Mouse (Mus musculus): ENCODE measurements at regions not wholly inside any gene's neighbourhood (a gene's known extent, or its start where the extent isn't known, plus 50 kb on each side); places are given as distances from the start of the nearest gene placed in this dataset.

DNA sequence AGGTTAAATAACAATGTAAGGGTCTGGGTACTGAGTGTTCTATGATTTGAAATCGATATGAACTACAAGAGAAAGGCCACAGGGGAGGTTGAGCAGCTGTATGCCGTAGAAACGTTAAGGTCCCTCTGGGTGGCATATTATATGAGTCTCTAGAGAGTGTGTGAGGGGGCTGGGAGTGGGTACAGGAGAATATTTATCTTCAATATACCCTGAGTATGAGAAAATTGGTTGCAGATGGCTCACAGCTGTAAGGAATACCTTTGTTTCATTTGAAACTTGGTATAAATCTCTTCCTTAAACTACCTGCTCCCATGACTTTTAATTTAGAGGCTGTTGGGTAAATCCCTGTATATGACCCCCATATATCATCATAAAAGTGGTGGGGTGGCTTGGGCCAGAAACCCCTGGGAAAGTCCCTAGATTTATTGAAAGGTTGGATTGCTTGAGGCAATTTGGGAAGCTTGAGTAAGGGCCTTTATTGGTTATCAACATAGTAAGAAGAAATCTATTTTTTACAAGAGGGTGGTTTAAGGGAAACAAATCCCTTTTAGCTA lies 128.7 kb upstream of the Prkg2 start:
- no peak for DNase-seq

DNA sequence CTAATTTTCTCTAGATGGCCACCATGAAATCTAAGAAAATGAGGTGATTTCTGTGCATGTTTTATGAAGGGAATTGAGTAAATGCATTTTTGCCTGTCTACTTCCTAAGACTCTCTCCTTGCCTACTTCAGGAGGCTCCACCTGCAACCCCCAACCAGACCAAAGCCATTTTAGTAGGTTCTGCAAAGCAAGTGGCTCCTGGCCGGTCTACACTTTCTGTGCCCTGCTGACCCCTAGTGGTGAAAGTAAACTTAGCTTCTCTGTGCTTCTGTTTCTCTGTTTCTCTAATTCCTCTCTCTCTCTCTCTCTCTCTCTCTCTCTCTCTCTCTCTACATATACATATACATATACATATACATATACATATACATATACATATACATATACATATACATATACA lies 120.8 kb upstream of the Prkg2 start:
- peak; percentile 17 for DNase-seq

DNA sequence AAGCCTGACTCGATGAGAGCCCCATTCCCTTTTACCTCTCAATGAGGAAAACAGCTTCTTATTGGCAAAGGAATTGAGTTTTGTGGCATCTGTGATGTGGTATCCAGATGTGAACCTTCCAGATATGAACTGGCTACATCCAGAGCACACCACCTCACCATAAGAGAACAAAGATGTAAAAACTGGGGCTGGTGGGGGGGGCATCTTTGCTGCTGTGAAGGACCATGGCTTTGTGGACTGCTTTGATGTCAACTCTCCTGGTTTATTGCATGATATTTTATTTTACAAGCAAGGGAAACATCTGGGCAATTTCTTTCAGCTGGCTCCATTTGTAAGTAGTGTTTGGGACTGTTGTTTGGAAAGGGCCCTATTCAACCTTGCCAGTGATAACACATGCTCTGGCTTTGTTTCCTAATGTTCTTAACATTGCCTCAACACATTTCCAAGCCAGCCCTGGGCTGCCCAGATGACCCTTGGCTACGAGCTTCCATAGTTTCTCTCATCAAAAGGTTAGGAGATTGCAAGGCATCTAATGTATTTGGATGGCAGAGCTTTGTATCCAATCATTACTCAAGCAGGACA lies 116.2 kb upstream of the Prkg2 start:
- no peak for DNase-seq

DNA sequence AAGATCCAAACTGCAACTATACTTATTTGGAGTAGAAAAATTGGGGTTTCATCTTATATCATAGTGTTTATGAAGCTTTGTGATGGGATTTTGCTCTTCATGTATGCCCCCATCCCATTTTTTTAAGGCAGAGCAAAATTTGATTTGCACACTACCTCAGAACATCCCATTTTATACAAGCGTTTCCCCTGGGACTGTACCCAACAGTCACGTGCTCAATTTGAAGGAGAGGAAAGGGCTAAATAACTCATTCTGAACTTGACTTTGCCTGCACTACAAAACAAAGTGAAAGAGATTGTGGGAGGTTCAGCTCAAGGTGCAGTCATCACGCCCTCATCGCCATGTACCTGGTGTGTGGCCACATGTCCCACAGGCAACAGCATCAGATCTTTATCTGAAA lies 115.1 kb upstream of the Prkg2 start:
- no peak for DNase-seq

DNA sequence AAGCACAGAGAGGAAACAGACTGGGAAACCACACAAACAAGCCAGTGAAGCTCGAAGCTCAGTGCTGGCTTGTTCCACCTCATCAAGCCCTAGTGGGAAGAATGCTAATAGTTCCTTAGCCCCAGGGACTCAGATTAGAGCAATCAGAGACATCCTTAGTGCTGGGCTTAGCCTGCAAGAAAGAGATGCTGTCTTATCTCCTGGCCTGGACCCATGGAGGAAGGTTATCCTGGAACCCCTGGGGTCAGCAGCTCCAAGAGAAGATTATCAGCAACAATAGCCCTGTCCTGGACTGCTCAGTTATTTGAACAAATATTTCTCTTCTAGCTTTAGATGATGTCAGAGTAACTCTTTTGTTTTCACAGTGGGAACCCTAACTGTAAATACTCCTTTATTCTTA lies 112.8 kb upstream of the Prkg2 start:
- no peak for DNase-seq

DNA sequence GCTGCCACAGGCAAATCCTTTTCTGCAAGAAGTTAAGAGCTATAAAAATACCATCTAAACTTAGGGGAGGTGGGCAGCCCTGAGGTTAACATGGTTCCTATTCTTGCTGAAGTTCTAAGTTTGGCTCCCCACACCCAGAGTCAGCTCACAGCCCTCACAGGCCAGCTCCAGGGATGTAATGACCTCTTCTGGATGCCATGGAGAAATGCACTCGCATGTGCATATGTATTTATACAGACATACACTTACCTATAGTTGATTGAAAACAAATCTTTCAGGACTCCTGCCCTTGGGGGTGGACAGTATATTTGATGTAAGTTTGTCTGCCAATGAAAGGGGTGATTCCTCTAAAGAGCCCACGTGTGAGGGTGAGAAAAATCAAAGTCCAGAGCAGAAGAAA lies 95.5 kb upstream of the Prkg2 start:
- no peak for DNase-seq

DNA sequence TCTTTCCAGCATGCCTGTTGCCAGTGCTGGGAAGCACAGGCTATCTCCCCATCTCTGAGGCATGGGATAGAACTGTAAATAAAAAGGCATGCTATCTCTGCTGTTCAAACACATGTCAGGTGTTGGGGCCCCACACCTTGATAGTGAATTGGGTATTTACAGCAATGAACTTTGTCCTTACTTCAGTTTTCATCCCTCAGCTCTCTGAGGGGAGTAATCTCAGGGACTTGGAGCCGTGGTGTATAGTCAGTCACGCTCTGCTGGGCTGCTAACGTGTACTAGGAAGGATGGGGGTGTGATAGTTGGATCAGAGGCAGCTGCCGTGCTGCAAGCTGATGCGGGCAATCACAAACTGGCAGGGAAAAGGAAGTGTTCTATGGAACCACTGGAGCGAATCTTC lies 91.5 kb upstream of the Prkg2 start:
- no peak for DNase-seq

DNA sequence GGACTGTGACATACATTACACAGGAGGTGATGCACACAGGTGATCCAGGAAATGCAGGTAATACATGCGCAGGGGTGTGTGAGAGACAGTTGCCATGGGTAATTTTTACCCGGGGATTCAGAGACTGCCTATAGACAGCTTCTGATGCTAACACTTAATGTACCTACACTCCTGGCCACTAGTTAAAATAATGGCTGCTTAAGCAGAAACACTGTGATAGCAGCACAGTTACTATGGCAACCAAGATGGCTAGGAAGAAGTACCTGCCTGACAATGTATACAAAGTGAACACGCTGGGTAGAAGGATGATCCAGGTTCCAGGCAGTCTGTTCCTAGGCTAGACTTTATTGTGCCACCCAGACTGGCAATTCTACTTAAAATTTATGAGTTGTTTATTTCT lies 88.3 kb upstream of the Prkg2 start:
- no peak for DNase-seq

DNA sequence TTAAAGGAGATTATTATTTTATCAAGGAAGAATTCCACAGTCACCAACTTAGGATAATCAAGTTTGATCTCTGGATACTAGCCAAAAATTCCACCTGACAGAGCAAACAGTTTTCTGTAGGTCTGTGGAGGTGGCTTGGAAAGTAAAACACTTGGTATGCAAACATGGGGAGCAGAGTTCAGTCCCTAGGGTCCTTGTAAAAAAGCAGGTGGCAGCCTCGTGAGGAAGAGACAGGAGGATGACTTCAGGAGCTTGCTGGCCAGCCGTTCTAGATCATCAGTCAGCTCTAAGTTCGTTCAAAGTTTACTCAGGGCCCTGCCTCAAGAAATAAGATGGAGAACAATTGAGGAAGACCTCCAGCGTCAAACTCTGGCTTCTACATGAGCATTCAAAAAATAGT lies 74.6 kb upstream of the Prkg2 start:
- no peak for DNase-seq

DNA sequence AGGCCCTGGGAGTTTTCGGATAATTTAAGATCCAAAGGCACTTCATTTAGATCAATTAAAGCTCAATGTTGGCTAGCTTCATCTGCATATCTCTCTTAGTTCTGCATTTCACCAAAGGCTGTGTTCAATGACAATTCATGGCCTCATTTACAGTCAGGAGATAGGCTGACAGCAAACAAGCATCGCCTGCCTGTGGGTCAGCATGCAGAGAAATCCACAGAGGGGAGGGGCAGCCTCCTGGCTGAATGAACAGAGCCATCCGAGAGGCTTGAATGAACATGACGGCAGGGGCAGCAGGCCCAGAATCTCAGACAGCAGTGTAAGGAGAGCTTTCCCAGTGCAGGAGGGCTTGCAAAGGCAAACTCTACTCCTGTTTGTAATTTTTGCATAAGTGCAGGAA lies 74.1 kb upstream of the Prkg2 start:
- DNase-seq: no peak

DNA sequence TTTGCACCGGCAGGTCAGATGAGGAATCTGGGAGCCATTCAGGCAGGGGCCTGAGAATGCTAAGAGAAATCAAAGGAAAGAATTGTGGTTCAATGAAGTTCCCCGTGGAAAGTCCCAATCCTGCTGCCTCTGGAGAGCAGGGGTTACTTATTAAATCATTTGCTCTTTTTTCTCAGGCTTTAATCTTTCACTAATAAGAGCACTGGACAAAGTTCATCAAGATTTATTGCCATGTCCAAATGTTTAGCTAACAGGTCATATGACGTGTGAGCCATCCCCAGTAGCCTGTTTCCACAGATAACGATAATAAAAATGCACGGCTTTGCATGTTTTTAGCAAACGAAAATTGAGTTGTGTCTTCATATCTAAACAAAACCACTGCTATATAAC lies 62.6 kb upstream of the Prkg2 start:
- no peak for DNase-seq

DNA sequence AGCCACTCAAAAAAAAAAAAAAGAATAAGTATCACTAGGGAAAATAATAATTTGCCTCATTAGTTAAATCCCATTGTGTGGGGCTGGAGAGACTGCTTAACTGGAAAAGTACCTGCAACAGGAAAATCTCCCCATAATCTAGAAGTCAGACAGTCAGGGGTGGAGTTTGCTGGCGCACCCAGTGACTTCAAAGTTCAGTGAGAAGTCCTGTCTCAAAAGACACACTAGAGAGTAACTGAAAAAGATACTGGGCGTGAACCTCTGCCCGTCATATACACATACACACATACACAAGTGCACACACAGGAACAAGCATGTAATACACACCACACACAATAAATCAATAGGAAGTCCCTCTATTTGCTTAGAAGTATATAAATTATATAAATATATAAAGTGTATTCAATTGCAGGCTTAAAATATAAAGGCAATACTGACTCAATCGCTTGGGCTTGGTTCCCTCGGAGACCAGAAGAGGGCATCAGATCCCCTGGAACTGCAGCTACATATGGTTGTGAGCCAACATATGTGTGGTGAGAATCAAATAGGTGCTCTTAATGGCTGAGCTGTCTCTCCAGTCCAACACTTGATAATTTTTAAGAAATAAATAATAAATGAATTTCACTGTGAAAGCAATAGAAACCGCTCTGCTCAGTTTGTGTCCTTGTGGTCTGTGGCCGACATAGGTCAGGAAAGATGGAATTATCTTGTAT lies 62.0 kb upstream of the Prkg2 start:
- DNase-seq: no peak
